Mouse (Mus musculus) MN1 (cell line): Measurements from ENCODE around the gene Tusc2.

Source experiments
- DNase-seq: peaks from one replicate; pipeline ENCODE4 v3.0.0-alpha.2; 2016; ENCODE audit warnings: low spot score

The Tusc2 gene

DNA sequence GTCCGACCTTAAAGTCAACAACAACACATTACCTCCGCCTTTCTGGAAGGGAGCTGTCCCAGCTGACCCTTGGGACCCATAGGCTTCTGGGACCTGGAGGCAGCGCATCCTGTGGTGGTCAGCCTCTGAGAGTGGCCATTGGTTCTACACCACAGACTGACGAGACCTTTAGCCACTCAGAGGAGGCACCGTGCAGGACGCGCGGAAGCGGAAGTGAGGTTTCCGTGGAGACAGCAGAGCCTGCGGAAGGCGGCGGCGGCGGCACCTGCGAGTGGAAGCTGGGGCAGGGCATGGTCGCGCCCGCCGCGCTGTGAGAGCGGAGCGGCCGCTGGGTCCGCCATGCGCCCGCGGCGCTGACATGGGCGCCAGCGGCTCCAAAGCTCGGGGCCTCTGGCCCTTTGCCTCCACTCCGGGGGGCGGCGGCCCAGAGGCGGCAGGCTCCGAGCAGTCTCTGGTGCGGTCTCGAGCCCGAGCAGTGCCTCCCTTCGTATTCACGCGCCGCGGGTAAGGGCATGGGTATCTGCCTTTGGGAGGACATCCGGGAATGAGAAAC is at the start of gene Tusc2:
Gene Tusc2 (plus strand): TSS at position 227 of the 553 bp plus-strand sequence.
- peak; percentile 96 for DNase-seq

DNA sequence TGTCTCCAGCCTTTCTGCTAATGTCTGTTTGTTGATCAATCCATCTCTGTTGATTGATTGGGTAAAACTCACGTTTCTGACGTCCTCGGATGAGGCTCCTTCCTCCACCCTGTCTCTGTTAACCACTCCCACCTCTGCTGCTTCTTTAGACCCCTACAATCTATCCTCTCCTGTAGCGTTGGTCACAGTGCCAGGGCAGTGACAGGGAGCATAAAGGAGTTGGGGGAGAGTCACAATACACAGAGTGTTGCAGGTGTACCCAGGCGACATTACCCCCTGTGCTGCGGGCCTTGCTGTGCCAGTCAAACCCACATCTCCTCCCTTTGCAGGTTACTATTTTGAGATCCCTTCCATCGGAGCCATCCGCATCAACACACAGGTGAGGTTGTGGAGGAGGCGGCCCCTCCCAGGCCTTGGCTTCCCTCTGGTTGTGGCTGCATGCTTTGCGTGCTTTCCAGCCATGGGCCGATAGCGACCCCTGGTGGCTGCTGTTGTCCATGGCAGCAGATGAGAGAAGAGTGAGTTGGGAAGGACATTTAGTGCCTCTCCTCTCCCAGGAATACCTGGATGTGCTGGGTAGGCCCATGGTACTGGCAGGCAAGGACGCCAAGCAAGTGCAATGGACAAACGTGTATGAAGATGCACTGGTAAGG is 48.6 kb upstream of the Tusc2 start:
- DNase-seq = peak; percentile 77

DNA sequence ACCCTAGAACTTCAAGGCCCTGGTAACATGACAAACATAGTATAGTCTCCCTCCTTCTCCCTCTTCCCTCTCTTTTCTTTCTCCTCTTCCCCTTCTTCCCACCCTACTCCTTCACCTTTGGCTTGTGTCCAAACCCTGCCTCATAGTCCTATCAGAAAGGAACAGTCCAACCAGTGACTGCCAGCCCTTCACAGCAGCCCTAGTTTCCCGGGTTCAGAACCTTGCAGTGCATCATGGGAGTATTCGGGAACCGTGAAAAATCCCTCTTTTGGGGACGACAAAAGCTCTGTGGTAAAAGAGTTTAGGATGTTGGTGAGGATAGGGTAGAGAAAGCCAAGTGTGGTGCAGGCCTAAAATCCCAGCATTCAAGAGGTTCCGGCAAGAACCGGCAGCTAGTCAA is 42.7 kb upstream of the Tusc2 start:
- DNase-seq = no peak

DNA sequence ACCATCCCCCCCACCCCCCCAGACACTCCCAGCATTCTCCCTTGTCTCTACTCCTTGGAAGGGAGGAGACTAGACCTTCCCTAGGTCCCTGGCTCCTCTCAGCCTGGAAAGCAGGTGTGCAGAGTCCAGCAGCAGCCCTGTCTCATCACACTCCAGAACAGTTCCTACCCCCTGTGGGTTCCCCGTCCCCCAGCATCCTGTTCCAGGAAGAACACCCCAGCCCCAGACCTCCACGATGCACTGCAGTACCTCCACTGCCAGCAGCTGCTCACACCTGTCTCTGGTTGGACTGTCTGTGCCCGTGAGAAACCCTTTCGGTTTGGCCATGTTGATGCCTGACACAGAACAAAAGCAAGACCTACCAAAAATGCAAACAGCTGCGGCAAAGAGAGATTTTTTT is 41.9 kb upstream of the Tusc2 start:
- DNase-seq = no peak

DNA sequence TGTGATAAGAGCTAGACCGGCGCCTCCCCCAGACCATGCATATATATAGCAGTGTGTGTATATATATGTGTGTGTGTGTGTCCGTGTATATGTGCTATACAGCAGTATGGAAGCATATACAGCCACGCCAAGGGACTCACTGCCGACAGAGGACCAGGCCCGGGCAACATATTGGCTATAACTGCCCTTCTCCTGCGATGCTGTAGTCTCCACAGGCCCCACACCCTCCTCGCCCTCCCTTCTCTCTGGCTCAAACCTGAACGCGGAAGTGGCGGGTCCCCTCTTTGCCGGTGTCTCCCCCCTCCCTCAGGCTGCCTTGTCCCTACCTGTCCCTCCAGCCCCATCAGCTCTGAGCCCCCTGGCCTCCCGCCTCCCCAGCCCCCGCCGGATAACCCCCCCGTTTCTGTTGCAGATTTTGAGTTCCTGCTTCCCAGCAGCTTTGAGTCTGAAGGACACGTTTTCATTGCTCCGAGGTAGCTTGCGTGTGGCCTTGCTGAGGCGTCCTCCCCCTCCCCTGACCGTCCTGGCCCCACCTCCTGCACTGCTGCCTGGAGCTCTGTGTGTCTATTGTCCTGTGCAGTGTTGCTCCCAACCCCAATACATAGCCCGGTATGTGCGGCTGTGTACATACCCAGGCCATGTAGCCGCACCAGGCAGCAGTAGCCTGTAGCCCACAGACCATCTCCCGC is 41.2 kb upstream of the Tusc2 start:
- peak; percentile 53 for DNase-seq

DNA sequence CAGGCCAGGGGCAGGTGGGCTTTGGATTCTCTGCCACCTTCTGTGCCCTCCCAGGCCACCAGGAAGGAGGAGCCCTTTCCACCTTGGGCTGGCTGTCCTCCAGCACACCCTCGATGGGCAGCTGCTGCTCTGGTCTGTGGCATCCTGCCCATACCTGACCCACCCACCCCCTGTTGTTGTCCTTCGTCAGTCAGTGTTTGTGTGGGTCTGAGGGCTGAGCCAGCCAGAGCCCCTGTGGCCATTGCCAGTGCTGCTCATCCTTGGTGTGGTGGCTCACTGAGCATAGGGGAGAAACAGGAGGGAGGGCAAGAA is 40.7 kb upstream of the Tusc2 start:
- peak; percentile 40 for DNase-seq

DNA sequence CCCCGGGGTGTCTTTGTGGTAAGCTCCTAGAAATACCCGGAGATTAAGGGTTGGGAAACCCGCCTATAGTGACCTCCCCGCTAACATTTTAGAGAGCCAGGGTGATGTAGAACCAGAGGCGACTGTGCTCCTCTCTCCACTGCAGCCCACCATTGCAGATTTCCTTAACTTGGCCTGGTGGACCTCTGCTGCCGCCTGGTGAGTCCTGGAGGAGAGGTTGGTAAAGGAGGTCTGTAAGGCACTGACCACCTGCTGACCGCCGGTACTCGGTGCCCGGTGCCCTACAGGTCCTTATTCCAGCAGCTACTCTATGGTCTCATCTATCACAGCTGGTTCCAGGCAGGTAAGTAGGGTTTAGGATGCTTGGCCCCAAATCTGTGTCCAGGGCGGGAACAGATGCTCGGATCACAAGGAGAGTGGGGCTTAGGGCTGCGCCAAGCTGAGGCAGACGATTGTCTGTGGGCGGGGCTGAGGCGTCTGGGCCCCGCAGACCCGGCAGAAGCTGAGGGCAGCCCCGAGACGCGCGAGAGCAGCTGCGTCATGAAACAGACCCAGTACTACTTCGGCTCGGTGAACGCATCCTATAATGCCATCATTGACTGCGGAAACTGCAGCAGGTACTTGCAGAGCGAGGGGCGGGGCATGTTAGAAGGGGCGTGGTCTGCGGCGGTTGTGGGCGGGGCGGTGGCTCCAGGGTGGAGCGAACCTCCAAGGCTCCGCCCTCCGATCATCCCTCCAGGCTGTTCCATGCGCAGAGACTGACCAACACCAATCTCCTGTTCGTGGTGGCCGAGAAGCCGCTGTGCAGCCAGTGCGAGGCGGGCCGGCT is 36.6 kb upstream of the Tusc2 start:
- DNase-seq = no peak

DNA sequence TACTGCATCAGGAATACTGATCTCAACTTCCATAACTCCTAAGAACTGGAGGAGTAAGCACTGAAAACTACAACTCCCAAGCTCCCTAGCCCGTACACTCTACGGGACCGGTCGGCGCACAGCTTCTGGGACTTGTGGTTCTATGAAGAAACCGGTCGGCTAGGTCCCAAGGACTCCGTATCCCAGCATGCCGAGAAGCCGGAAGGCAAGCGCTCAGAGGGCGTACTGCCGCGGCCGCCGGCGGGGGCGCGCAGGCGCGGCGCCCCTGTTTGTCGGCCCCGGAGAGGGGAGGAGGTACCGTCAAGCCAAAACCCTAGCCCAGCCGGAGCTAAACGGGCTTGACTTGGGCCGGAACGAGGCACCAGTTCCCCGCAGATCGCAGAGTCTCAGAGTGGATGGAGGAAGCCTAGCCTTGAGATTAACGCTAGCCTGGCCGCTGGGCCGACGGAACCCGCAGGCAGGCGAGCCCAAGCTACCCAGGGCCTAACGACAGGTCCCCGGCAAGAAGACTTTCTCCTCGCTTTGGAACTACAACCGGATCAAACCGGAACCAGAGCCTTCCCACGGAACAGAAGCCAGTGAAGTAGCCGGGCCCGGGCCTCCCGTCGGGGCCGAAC is 29.2 kb upstream of the Tusc2 start, which contains the start of gene Tmem115:
Gene Tmem115 (plus strand): TSS at position 155 of the 617 bp plus-strand sequence.
- peak; percentile 96 for DNase-seq

DNA sequence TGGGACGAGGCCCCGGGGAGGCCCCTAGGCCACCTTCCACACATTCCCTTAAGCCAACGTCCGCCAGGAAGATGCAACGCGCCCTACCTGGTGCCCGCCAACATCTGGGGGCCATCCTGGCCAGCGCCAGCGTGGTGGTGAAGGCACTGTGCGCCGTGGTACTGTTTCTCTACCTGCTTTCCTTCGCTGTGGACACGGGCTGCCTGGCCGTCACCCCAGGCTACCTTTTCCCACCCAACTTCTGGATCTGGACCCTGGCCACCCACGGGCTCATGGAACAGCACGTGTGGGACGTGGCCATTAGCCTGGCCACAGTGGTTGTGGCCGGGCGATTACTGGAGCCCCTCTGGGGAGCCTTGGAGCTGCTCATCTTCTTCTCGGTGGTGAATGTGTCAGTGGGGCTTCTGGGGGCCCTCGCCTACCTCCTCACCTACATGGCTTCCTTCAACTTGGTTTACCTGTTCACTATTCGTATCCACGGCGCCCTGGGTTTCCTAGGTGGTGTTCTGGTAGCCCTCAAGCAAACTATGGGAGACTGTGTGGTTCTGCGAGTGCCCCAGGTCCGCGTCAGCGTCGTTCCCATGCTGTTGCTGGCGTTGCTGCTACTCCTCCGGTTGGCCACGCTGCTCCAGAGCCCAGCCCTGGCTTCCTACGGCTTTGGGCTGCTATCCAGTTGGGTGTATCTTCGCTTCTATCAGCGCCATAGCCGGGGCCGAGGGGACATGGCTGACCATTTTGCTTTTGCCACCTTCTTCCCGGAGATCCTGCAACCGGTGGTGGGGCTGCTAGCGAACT is 28.4 kb upstream of the Tusc2 start:
- no peak for DNase-seq

DNA sequence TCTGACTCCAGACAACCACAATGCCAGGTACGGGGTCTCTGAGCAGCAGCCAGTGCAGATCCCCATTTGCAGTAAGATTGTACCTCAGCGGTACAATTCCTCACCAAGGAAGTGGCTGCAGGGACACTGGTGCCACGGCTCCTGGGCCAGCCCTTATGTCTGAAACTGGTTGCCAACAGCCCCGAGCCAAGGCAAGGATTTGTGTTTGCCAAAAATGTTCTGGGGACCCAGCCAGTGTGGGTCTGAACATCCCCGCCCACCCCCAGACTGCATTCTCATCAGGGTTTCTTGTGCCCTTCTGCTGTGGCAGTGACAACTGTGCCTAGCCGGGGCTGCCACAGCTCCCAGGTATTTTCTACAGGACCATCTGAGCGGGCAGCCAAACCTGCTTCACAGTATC is 24.8 kb upstream of the Tusc2 start:
- DNase-seq = no peak

DNA sequence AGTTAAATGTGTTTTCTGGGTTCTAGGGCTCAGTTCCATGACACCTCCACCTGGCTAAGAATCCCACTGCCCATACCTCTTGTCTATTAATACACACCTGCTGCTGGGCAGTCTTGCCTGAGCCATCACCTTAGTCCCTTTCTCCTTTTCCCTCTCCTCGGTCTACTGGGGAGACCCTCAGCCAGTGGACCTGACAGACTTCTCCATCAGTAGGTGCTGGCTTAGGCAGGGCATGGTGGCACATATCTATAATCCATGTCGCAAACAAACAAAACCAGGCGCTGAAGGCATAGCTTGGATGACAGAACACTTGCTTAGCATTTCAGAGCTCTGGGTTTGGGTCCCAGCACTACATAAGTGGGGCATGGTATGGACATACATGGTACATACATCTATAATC is 24.3 kb upstream of the Tusc2 start:
- no peak for DNase-seq

DNA sequence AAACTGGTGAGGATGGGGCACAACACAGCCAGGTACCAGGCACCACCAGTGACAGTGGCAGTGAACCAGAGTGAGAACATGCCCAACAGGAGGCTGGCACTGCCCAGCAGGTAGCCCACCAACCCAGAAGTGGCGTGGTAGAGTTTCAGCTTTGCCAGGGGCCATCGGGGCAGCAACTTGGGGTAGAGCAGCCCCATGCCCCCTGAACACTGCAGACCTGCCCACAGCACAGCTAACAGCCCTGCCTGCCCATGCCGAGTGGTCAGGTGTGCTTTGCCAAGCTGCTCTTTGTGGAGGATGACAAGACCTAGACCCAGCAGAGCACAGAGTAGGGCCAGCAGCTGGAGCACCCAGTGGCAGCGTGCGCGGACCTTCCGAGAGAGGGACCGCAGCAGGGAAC is 23.1 kb upstream of the Tusc2 start:
- DNase-seq = no peak

DNA sequence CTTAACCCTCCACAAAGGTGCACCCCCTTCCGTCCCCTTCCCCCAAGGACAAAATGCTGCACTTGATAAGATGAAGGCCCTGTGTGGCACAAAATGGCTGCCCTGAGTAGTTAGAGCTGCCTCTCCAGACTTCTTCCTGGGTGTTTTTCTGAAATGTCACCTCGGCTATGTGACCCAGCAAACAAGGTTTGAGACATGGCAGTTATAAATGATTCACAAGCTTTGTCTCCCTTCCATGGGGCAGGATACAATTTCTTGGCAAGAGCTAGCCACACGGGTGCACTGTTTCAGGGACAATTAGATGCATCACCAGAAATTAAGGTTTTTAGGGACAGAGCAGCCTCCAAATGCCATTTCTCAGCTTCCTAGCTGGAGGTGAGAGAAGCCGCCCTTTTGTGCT is 22.6 kb upstream of the Tusc2 start:
- no peak for DNase-seq

DNA sequence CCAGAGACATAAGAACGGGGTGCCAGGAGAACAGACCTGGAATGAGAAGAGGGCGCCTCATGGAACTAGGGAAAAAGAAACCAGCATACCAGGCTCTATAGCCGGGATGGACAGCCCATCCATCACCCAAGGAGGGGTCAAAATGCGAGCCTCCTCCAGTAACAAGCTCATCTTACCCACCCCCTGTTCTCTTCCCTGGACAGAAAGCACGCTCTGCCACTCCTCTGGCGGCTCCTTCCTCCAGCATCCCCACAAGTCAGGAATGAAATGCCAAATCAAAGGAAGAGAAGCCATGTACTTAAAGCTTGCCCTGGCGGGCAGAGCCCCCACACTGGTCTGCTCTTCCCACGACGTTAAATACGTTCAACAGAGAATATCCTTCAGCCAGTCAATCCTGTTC is 22.1 kb upstream of the Tusc2 start:
- no peak for DNase-seq

DNA sequence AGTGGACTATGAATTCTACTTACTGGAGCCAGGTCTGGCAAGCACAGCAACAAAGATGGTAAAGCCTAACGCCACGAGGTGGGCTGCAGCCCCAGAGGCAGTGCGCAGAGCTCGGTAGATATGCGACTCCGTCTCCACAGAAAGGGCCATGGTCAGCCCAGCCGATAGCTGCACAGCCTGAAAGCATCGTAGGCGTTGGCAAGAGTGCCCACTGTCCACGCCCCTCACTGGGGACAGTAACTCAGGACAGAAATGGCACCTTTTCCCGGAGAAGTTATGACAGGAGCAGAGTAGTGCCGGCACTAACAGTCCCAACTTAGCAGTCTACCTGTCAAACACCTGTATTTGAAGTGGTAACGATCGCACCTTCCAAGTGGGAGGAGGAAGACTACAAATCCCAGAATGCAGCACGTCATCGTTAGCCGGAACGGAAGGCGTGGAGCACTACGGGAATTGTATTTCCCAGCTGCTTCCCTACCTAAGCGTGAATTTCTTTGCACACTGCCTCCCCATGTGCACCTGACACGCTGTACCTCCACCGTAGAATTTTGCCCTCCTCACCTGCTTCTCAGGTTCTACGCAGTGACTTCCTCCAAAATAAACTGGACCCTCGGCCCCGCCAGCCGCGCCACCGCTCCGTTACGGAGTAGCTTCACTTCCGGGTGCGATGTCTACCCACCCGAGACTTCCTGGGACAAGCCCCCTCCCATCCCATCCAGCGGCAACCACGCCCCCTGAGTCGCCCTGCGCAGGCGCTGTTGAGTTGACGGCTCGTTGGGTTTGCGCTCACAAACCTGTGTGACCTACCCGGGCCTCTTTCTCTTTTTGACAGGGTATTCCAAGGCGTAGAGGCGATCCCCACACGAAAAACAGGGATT is 21.3 kb upstream of the Tusc2 start, which contains the start of the genes Cyb561d2 and Nprl2:
Gene Cyb561d2 (minus strand): TSS at position 720 of the 878 bp plus-strand sequence.
Gene Nprl2 (plus strand): TSS at position 753 of the 878 bp plus-strand sequence.
- peak; percentile 95 for DNase-seq

DNA sequence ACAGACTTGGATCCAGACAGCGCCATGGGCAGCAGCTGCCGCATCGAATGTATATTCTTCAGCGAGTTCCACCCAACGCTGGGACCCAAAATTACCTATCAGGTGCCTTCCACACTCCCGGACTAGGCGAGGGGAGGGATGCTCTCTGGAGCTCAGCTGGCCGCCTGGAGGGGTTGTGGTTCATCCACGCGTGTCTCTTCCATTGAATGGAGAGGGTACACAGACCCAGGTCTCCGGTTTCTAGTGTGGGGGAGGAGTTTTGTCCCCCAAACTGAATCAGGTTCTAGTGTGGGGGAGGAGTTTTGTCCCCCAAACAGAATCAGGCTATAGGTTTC is 20.7 kb upstream of the Tusc2 start:
- DNase-seq = no peak

DNA sequence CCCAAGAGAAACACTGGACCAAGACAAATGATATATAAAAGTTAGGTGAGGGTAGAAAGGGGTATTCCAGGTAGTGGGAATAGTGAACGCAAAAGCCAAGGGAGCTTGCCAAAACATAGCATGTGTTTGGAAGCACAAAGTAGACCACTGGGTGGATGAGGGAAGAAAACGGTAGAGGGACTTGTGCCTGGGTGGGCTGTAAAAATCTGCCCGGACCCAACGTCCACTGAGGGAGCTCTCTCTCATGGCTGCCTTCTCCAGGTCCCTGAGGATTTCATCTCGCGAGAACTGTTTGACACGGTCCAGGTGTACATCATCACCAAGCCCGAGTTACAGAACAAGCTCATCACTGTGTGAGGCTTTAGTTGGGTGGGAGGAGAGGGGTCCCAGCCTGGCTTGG is 20.3 kb upstream of the Tusc2 start:
- DNase-seq = peak; percentile 35

DNA sequence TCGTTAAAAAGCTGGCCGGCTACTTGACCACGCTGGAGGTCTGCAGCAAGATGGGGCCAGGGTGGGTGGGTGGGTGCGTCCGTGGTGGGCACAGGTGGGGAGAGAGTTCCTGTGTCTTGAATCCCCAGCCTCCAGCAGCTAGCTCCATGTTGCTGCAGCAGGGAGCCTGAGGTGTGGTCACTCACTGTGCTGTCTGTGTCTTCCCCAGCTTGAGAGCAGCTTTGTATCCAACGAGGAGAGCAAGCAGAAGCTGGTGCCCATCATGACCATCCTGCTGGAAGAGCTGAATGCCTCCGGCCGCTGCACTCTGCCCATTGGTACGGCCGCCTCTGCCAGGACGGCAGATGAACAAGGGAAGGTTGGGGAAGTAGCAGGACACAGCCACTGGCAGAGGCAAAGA is 19.8 kb upstream of the Tusc2 start:
- no peak for DNase-seq

DNA sequence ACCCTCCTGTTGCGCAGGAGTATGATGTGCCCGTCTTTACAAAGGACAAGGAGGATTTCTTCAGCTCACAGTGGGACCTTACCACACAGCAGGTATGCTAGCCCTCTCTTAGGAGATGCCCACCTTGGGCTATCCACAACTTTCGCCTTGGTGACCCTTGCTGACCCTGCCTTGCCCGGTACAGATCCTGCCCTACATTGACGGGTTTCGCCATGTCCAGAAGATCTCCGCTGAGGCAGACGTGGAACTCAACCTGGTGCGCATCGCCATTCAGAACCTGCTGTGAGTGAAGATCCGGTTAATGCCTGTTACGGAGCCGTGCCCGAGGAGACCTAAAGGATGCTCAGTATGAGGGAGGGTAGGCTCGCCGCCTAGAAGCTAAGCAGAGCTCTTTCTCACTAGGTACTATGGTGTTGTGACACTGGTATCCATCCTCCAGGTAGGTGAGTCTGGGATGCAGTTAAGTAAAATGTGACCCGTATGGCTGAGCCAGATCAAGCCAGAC is 18.8 kb upstream of the Tusc2 start:
- no peak for DNase-seq

DNA sequence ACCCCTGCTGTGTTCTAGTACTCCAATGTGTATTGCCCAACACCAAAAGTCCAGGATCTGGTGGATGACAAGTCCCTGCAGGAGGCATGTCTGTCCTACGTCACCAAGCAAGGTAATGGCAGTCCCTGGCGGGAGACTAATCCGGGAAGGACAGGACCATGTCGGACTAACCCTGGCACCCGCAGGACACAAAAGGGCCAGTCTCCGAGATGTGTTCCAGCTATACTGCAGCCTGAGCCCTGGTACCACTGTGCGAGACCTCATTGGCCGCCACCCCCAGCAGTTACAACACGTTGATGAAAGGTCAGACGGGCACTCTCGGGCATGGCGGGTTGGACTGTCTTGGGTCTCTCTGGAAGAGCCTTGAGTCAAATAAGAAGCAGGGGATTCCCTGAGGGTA is 18.3 kb upstream of the Tusc2 start:
- DNase-seq = no peak
